Mouse (Mus musculus) heart, embryonic 13.5 days (tissue): ENCODE data around the gene Apol7a. TPM values are rescaled to one million over a fixed set of nuclear protein-coding genes. Genes with fewer than 3 reads are reported as not detected.
A peak's percentile ranks its signal among the peaks of the same experiment; 100 is the strongest.
"Not testable (repeated sequence)": the region's sequence is repeated elsewhere in the genome, so short reads cannot be mapped to it uniquely, and the experiment has no call there.

Source experiments
- ATAC-seq: fragments of 200-750 bp; cut with Nextera tagmentation; 2 replicates; pipeline ENCODE4 v1.8.0; 2017; ENCODE audit warnings: moderate TSS enrichment; ENCODE audit not compliant: insufficient number of reproducible peaks, low FRiP score, low TSS enrichment; ENCODE audit errors: extremely low read depth
- H3K27ac ChIP-seq: fragments of 300-500 bp; sonication (generic); replicated peaks from 2 replicates; pipeline ENCODE4 v1.5.1; 2015; ENCODE audit warnings: moderate library complexity, mild to moderate bottlenecking, inconsistent platforms
- H3K27me3 ChIP-seq: fragments of 300-500 bp; sonication (generic); replicated peaks from 2 replicates; pipeline ENCODE4 v1.6.1; 2015; ENCODE audit warnings: mild to moderate bottlenecking, inconsistent platforms
- H3K36me3 ChIP-seq: fragments of 300-500 bp; sonication (generic); 2 replicates; pipeline ENCODE4 v1.6.1; 2015; ENCODE audit warnings: mild to moderate bottlenecking, inconsistent platforms
- H3K4me1 ChIP-seq: fragments of 300-500 bp; sonication (generic); 2 replicates; pipeline ENCODE4 v1.6.1; 2015; ENCODE audit warnings: inconsistent platforms
- H3K4me2 ChIP-seq: fragments of 300-500 bp; sonication (generic); 2 replicates; pipeline ENCODE4 v1.6.1; 2015; ENCODE audit warnings: inconsistent platforms, mild to moderate bottlenecking, moderate library complexity
- H3K4me3 ChIP-seq: fragments of 300-500 bp; sonication (generic); 2 replicates; pipeline ENCODE4 v1.5.1; 2015; ENCODE audit warnings: moderate library complexity, mild to moderate bottlenecking, inconsistent platforms
- H3K9ac ChIP-seq: fragments of 300-500 bp; sonication (generic); 2 replicates; pipeline ENCODE4 v1.6.1; 2015; ENCODE audit warnings: inconsistent platforms, mild to moderate bottlenecking, moderate library complexity
- H3K9me3 ChIP-seq: fragments of 300-500 bp; sonication (generic); 2 replicates; pipeline ENCODE4 v1.6.1; 2016; ENCODE audit warnings: inconsistent platforms
- WGBS: fragments of 180-500 bp; shearing (Covaris S2); methylation state at CpG from one replicate; pipeline ENCODE4 v1.1.7; 2015; ENCODE audit warnings: mixed read lengths; 5-methylcytosine and 5-hydroxymethylcytosine counted together
- polyA plus RNA-seq: library from polyadenylated mRNA; unstranded; fragments of >200 nt; fragmentation: Nextera tagmentation; extraction: Ambion mirVana; gene quantifications from 2 replicates; pipeline ENCODE4 v1.2.1, GENCODE M21; 2015

The Apol7a gene
- polyA plus RNA-seq, 1 experiment from 2014 or later: 0.33 TPM

DNA sequence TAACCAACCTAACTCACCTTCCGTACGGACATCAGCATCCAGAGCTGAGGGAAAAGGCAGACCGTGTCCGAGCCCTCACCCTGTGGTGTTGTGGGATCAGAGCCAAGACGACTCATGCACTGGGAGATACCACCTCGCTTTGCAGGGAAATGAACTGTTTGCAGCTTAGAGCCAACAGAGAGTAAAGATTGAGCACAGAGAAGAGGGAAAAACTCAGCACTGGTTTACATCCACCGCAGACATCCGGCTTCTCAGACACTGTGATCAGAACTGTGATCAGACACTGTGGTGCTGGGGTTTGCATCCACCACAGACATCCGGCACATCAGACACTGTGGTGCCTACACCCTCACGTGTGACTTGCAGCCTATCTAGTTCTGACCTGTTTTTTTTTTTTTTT is 7.5 kb upstream of the Apol7a start:
- 37% methylated on average over 10 of the region's 10 CpGs for whole genome bisulfite sequencing
- H3K27me3 ChIP-seq: peaks cover 22% of the 10 kb centered on the region
- ATAC-seq, H3K4me2 ChIP-seq, H3K27ac ChIP-seq, H3K4me3 ChIP-seq, H3K4me1 ChIP-seq, H3K9me3 ChIP-seq, H3K36me3 ChIP-seq, H3K9ac ChIP-seq: not testable (repeated sequence)

DNA sequence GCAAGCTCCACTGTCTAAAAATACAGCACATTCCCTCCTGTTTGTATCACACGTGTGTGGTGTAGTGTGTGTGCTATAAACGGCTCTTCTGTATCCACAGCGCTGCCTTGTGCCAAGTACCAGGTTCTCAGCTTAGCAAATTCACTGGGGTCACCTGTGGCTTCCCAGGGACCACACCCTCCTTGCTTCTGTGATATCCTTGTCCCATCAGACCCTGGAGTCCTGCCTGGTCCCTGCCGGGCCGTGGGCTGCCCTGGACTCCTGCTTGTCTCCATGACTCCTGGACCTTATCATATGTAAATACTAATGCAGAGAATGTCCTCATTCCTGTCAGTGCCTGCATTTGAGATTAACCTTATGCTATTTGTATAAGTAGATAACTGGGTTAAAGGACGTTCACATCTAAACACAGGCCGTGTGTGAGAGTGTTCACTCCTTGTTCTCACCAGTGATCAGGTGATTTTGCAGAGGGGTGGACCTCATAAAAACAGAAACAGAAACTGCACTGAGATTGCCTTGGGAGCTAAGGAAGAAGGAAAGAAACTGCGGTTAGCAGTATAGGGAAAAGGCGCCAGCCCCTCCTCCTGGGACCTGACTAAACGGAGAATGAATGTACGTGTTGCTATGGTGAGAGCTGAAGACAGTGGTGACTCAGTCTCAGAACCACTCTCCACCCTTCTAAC is 1.3 kb downstream of the Apol7a start:
- peak overlapping the region; percentile 13; the same call in 1 of the 2 replicates for H3K4me2 ChIP-seq
- H3K9me3 ChIP-seq, H3K4me3 ChIP-seq, H3K9ac ChIP-seq, H3K36me3 ChIP-seq: not testable (repeated sequence)
- ATAC-seq: peak; percentile 73
- H3K27me3 ChIP-seq: peaks cover 12% of the 10 kb centered on the region
- H3K4me1 ChIP-seq: peaks cover 17% of the 10 kb centered on the region
- WGBS: 22% methylated on average over 11 of the region's 11 CpGs
- H3K27ac ChIP-seq: peak overlapping the region; percentile 48

DNA sequence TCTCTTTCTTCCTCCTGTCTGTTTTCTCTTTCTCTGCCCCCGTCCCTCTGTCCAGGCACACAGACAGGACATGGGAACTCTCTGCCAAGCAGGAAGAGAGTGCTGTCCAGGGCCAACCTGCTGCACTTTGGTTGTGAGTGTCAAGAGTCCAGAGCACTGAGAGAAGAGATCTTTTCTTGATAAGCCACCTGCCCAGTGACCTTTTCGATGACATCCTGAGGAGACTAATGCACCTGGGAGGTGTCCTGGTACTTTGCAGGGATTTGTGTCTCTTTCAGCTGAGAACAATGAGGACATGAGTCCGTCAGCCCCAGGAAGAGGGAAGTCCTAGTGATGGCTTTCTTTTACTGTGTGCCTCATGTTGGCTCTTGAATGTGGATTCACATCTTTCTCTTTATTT is 5.1 kb downstream of the Apol7a start:
- H3K4me2 ChIP-seq, H3K9ac ChIP-seq, H3K27ac ChIP-seq, ATAC-seq, H3K4me3 ChIP-seq, H3K9me3 ChIP-seq, H3K36me3 ChIP-seq: not testable (repeated sequence)
- H3K27me3 ChIP-seq: peaks cover 15% of the 10 kb centered on the region; the same call in 1 of the 2 replicates
- WGBS: 50% methylated on average over 3 of the region's 3 CpGs
- H3K4me1 ChIP-seq: peaks cover 17% of the 10 kb centered on the region

GRCm38 (mm10) chr15:77387462-77387861 is 11.4 kb downstream of the Apol7a start:
- Histone ChIP-seq H3K9me3 (no peaks in the 10 kb centered on the region), H3K4me3 (no peak overlapping the region), H3K27me3 (peaks cover 19% of the 10 kb centered on the region), H3K36me3 (no peaks in the 10 kb centered on the region), H3K4me1 (no peaks in the 10 kb centered on the region), H3K4me2 (no peak overlapping the region), H3K27ac (no peak overlapping the region), H3K9ac (no peak overlapping the region)
- no peak for ATAC-seq
- 80% methylated on average over 2 of the region's 2 CpGs for WGBS

GRCm38 (mm10) chr15:77384340-77385030 is 14.4 kb downstream of the Apol7a start:
- Histone ChIP-seq H3K9ac (no peak overlapping the region), H3K9me3 (no peaks in the 10 kb centered on the region), H3K4me2 (no peak overlapping the region), H3K4me3 (no peak overlapping the region), H3K27me3 (peaks cover 8% of the 10 kb centered on the region), H3K36me3 (no peaks in the 10 kb centered on the region), H3K4me1 (no peaks in the 10 kb centered on the region; the same call in 1 of the 2 replicates), H3K27ac (no peak overlapping the region)
- WGBS: 80% methylated on average over 7 of the region's 7 CpGs
- ATAC-seq: no peak

DNA sequence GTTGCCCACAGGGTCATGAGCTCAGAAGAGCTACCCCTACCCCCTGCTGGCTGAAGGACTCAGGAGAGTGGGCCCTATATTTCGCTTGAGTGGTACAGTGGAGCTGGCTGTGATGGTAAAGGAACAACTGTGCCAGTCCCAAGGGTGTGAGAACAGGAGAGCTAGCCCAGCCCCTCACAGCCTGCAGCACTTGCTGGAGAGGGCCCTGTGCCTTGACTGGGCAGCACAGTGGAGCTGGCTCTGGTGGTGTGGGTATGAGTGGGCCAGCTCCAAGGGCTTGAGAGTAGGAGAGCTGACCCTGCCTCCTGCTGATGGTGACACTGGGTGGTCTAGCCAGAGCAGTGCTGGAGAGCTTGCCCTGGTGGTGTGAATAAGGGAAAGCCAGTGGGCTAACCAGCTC is 16.0 kb downstream of the Apol7a start:
- WGBS: 50% methylated on average over 1 of the region's 1 CpGs
- Histone ChIP-seq H3K36me3 (no peaks in the 10 kb centered on the region), H3K4me3 (no peak overlapping the region), H3K4me1 (no peaks in the 10 kb centered on the region; the same call in 1 of the 2 replicates), H3K9ac (no peak overlapping the region), H3K27me3 (peaks cover 8% of the 10 kb centered on the region), H3K9me3 (no peaks in the 10 kb centered on the region), H3K27ac (no peak overlapping the region), H3K4me2 (no peak overlapping the region)
- no peak for ATAC-seq

GRCm38 (mm10) chr15:77382271-77382850 is 16.5 kb downstream of the Apol7a start:
- Histone ChIP-seq H3K36me3 (no peaks in the 10 kb centered on the region), H3K9me3 (no peaks in the 10 kb centered on the region), H3K4me3 (no peak overlapping the region), H3K27me3 (peaks cover 4% of the 10 kb centered on the region), H3K27ac (no peak overlapping the region), H3K9ac (no peak overlapping the region), H3K4me1 (no peaks in the 10 kb centered on the region; the same call in 1 of the 2 replicates), H3K4me2 (no peak overlapping the region)
- WGBS: 70% methylated on average over 11 of the region's 11 CpGs
- ATAC-seq: no peak

GRCm38 (mm10) chr15:77381481-77381880 is 17.4 kb downstream of the Apol7a start:
- Histone ChIP-seq H3K36me3 (no peaks in the 10 kb centered on the region), H3K4me3 (no peak overlapping the region), H3K27me3 (no peaks in the 10 kb centered on the region; the same call in 1 of the 2 replicates), H3K9ac (no peak overlapping the region), H3K9me3 (no peaks in the 10 kb centered on the region), H3K27ac (no peak overlapping the region), H3K4me2 (no peak overlapping the region), H3K4me1 (no peaks in the 10 kb centered on the region; the same call in 1 of the 2 replicates)
- WGBS: 73% methylated on average over 6 of the region's 6 CpGs
- no peak for ATAC-seq

GRCm38 (mm10) chr15:77379921-77380320 is 19.0 kb downstream of the Apol7a start:
- no peak overlapping the region for H3K9ac ChIP-seq
- no peak for ATAC-seq
- WGBS: 22% methylated on average over 4 of the region's 4 CpGs
- no peak overlapping the region for H3K4me2 ChIP-seq
- H3K4me3 ChIP-seq: no peak overlapping the region
- H3K36me3 ChIP-seq: no peaks in the 10 kb centered on the region
- H3K27ac ChIP-seq: no peak overlapping the region
- no peaks in the 10 kb centered on the region; the same call in 1 of the 2 replicates for H3K4me1 ChIP-seq
- H3K27me3 ChIP-seq: peaks cover 6% of the 10 kb centered on the region; the same call in 1 of the 2 replicates
- H3K9me3 ChIP-seq: no peaks in the 10 kb centered on the region

DNA sequence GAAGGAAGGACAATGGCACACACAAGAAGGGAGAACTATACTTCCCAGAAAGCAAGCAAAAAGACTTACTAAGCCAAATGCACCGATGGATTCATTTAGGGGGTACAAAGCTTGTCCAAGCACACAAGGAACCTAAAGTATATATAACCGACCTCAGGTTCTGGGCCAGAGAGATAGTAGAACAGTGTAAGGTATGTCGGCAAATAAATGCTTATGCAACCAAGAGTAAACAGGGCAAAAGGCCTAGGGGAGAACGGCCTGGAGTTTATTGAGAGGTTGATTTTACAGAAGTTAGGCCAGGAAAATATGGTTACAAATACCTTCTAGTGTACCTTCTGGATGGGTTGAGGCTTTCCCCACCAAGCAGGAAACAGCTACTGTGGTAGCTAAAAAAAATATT is 21.5 kb downstream of the Apol7a start:
- no peaks in the 10 kb centered on the region; the same call in 1 of the 2 replicates for H3K4me1 ChIP-seq
- no peak overlapping the region for H3K4me2 ChIP-seq
- peaks cover 6% of the 10 kb centered on the region; the same call in 1 of the 2 replicates for H3K27me3 ChIP-seq
- H3K4me3 ChIP-seq: no peak overlapping the region
- H3K9me3 ChIP-seq: no peaks in the 10 kb centered on the region
- 81% methylated on average over 4 of the region's 4 CpGs for WGBS
- no peak overlapping the region for H3K9ac ChIP-seq
- H3K27ac ChIP-seq: no peak overlapping the region
- ATAC-seq: no peak
- no peaks in the 10 kb centered on the region for H3K36me3 ChIP-seq

DNA sequence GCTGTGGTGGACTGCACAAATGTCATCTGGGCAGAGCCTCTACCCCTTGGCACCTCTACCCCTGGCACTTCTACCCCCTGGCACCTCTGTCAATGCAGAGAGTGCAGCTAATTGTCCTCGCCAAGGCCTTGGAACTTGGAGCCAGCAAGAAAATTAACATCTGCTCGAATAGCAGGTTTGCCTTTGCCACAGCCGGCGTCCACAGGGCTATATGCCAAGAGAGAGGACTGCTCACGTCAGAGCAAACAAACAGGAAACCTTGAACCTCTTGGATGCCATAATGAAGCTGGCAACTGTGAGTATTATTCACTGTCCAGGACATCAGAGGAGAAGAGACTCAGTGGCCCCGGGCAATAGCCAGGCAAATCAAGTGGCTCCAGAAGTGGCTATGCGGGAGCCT is 22.0 kb downstream of the Apol7a start:
- peaks cover 6% of the 10 kb centered on the region; the same call in 1 of the 2 replicates for H3K27me3 ChIP-seq
- ATAC-seq: no peak
- no peaks in the 10 kb centered on the region; the same call in 1 of the 2 replicates for H3K4me1 ChIP-seq

More for the DNA sequence above, 22.0 kb downstream of the Apol7a start:
- no peaks in the 10 kb centered on the region for H3K9me3 ChIP-seq
- 80% methylated on average over 7 of the region's 7 CpGs for WGBS
- H3K9ac ChIP-seq: no peak overlapping the region
- no peaks in the 10 kb centered on the region for H3K36me3 ChIP-seq
- H3K4me2 ChIP-seq: no peak overlapping the region
- H3K27ac ChIP-seq: no peak overlapping the region
- no peak overlapping the region for H3K4me3 ChIP-seq
